Mouse (Mus musculus) olfactory bulb, adult 2 months (tissue): ENCODE measurements around the gene Sprr2k. TPM values are rescaled to one million over a fixed set of nuclear protein-coding genes. Genes with fewer than 3 reads are reported as not detected.

Experiments
- H3K27ac ChIP-seq: fragments of 200-500 bp; 2 replicates; pipeline ENCODE4 v1.5.1; 2012; ENCODE audit warnings: low read depth, low read length; ENCODE audit not compliant: insufficient read depth
- H3K4me1 ChIP-seq: fragments of 200-500 bp; 2 replicates; pipeline ENCODE4 v1.6.1; 2012; ENCODE audit warnings: low read length; ENCODE audit not compliant: control insufficient read depth, insufficient read depth
- H3K4me3 ChIP-seq: fragments of 200-500 bp; 2 replicates; pipeline ENCODE4 v1.5.1; 2012; ENCODE audit warnings: mild to moderate bottlenecking, low read depth, low read length, moderate library complexity; ENCODE audit not compliant: insufficient read depth
- CTCF ChIP-seq: fragments of 200-500 bp; IDR thresholded peaks from 2 replicates; pipeline ENCODE4 v1.5.1; 2012; ENCODE audit warnings: low read depth, mild to moderate bottlenecking, low read length, moderate library complexity; ENCODE audit not compliant: insufficient read depth
- POLR2A ChIP-seq: fragments of 200-500 bp; IDR thresholded peaks from 2 replicates; pipeline ENCODE4 v1.6.1; 2012; ENCODE audit warnings: mild to moderate bottlenecking, low read depth, low read length, moderate library complexity; ENCODE audit not compliant: insufficient read depth
- WGBS: fragments of 180-500 bp; shearing (Covaris S2); methylation state at CpG from one replicate; pipeline ENCODE4 v1.1.7; 2018; 5-methylcytosine and 5-hydroxymethylcytosine counted together
- polyA plus RNA-seq: library from polyadenylated mRNA; stranded (reverse); fragments of >200 nt; gene quantifications from 2 replicates; pipeline ENCODE4 v1.2.4, GENCODE M21; 2012; ENCODE audit warnings: low replicate concordance; ENCODE audit not compliant: missing spikeins, insufficient read depth, insufficient read length

Sprr2k gene
- polyA plus RNA-seq, result not detected in 2 replicates

GRCm38 (mm10) chr3:92432282-92432681 is at the start of gene Sprr2k:
TSS of gene Sprr2k (plus strand) at chr3:92432582.
- H3K27ac ChIP-seq, result no peak within 1 kb of the TSS
- H3K4me3 ChIP-seq, result no peak within 1 kb of the TSS
- 91% methylated on average over 2 of the region's 2 CpGs for WGBS
- no peaks in the 10 kb centered on the region for H3K4me1 ChIP-seq
- TF ChIP-seq POLR2A (no peak), CTCF (no peak)

GRCm38 (mm10) chr3:92385385-92385784 is 47.0 kb upstream of the Sprr2k start, which contains the start of gene Sprr2h:
TSS of gene Sprr2h (plus strand) at chr3:92385685.
- WGBS, result 82% methylated on average over 1 of the region's 1 CpGs
- Histone ChIP-seq H3K4me1 (no peaks in the 10 kb centered on the region), H3K27ac (no peak within 1 kb of the TSS), H3K4me3 (no peak within 1 kb of the TSS)
- TF ChIP-seq CTCF (no peak), POLR2A (no peak)

- TF ChIP-seq CTCF (no peak), POLR2A (no peak)
- 49% methylated on average over 1 of the region's 1 CpGs for WGBS
- no peaks in the 10 kb centered on the region for H3K4me1 ChIP-seq
- H3K4me3 ChIP-seq, result no peak overlapping the region
- no peak overlapping the region for H3K27ac ChIP-seq
These were observed 38.1 kb upstream of the Sprr2k start for GRCm38 (mm10) chr3:92394301-92394700.

GRCm38 (mm10) chr3:92407691-92408090 is 24.7 kb upstream of the Sprr2k start, which contains the start of gene Sprr2i:
TSS of gene Sprr2i (plus strand) at chr3:92407991.
- Histone ChIP-seq H3K27ac (no peak within 1 kb of the TSS), H3K4me3 (no peak within 1 kb of the TSS), H3K4me1 (no peaks in the 10 kb centered on the region)
- TF ChIP-seq CTCF, result no peak
- TF ChIP-seq POLR2A, result no peak
- WGBS, result 95% methylated on average over 2 of the region's 2 CpGs

- Histone ChIP-seq H3K4me1 (no peaks in the 10 kb centered on the region), H3K27ac (no peak within 1 kb of the TSS), H3K4me3 (no peak within 1 kb of the TSS)
- WGBS, result 90% methylated on average over 2 of the region's 2 CpGs
- TF ChIP-seq POLR2A (no peak), CTCF (no peak)
These were observed 14.6 kb upstream of the Sprr2k start, which contains the start of gene Sprr2j-ps for GRCm38 (mm10) chr3:92417782-92418181. TSS of gene Sprr2j-ps (plus strand) at chr3:92418082.

GRCm38 (mm10) chr3:92429323-92429722 is 3.1 kb upstream of the Sprr2k start, which contains the start of gene Gm9774:
TSS of gene Gm9774 (minus strand) at chr3:92429423.
- H3K4me3 ChIP-seq, result no peak within 1 kb of the TSS
- WGBS, result 94% methylated on average over 6 of the region's 6 CpGs
- H3K4me1 ChIP-seq, result no peaks in the 10 kb centered on the region
- no peak for TF ChIP-seq CTCF
- no peak for TF ChIP-seq POLR2A
- no peak within 1 kb of the TSS for H3K27ac ChIP-seq

GRCm38 (mm10) chr3:92438689-92439088 is 6.3 kb downstream of the Sprr2k start, which contains the start of gene Sprr1b:
TSS of gene Sprr1b (minus strand) at chr3:92438789.
- WGBS, result 96% methylated on average over 3 of the region's 3 CpGs
- Histone ChIP-seq H3K4me1 (no peaks in the 10 kb centered on the region), H3K27ac (no peak within 1 kb of the TSS), H3K4me3 (no peak within 1 kb of the TSS)
- TF ChIP-seq CTCF (no peak), POLR2A (no peak)

GRCm38 (mm10) chr3:92440177-92440576 is 7.8 kb downstream of the Sprr2k start:
- Histone ChIP-seq H3K4me3 (no peak overlapping the region), H3K4me1 (no peaks in the 10 kb centered on the region), H3K27ac (no peak overlapping the region)
- TF ChIP-seq POLR2A, result no peak
- no peak for TF ChIP-seq CTCF
- WGBS, result 87% methylated on average over 3 of the region's 3 CpGs

GRCm38 (mm10) chr3:92455151-92455550 is 22.8 kb downstream of the Sprr2k start:
- Histone ChIP-seq H3K4me1 (no peaks in the 10 kb centered on the region), H3K27ac (no peak overlapping the region), H3K4me3 (no peak overlapping the region)
- 94% methylated on average over 5 of the region's 5 CpGs for WGBS
- TF ChIP-seq CTCF (no peak), POLR2A (no peak)
